Mouse (Mus musculus): ENCODE data around the gene Pmvk. TPM values are rescaled to one million over a fixed set of nuclear protein-coding genes. Genes with fewer than 3 reads are reported as not detected.
A peak's percentile ranks its signal among the peaks of the same experiment; 100 is the strongest.

Gene Pmvk
- polyA plus RNA-seq, 1 experiment from 2014 or later, result 127 TPM

DNA sequence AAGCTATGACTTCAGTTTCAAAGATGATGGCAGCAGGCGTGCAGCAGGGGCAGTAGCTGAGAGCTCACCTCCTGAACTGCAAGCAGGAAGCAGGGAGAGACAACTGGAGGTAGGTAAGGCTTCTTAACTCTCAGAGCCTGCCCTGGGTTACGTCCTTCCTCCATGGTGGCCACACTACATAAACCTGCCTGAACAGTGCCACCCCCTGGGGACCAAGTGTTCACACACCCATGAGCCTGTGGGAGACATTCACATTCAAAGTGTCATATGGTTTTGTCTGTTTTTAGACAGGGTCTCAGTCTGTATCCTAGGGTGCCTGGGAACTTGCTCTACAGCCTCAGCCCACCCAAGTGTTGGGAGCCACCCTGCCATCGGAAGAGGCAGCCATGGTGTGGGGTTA, 36.4 kb downstream of the Pmvk start:
- WGBS, result 93% methylated on average over 3 of the region's 3 CpGs
- no peak overlapping the region for H3K4me2 ChIP-seq
- no peaks in the 10 kb centered on the region for H3K9me3 ChIP-seq
- ATAC-seq (ENCODE audit: low FRiP score, low read depth), result no peak
- H3K36me3 ChIP-seq, result no peaks in the 10 kb centered on the region
- no peak overlapping the region for H3K27ac ChIP-seq (replicated peaks)
- no peak overlapping the region for H3K4me3 ChIP-seq
- no peak overlapping the region for H3K9ac ChIP-seq
- peaks cover 7% of the 10 kb centered on the region for H3K4me1 ChIP-seq (replicated peaks)
- 0 out of 2 replicates have a peak, but pooled peaks cover 4% of the 10 kb centered on the region for H3K27me3 ChIP-seq

DNA sequence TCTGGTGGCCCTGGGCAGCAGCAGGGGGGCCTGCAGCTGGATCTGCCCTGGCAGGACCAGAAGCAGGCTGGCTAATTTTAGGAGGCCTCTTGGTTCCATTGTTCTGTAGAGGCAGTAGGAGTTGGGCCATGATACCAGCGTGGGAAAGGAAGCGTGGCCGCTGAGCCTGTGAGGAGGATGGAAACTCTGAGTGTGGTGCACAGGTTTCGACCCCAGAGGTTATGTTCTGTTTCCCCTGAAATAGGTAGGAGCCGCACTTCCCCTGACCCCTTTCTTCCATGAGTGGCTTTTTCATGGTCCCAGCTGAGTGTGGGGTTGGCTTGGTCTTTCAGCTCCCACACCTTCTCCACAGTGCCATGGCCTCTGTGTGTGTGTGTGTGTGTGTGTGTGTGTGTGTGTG, 37.2 kb downstream of the Pmvk start:
- H3K36me3 ChIP-seq, result no peaks in the 10 kb centered on the region
- no peaks in the 10 kb centered on the region for H3K9me3 ChIP-seq
- no peak for ATAC-seq (ENCODE audit: low FRiP score, low read depth)
- 78% methylated on average over 5 of the region's 5 CpGs for WGBS
- peaks cover 7% of the 10 kb centered on the region for H3K4me1 ChIP-seq (replicated peaks)
- no peak overlapping the region for H3K4me3 ChIP-seq
- H3K9ac ChIP-seq, result no peak overlapping the region
- no peak overlapping the region for H3K4me2 ChIP-seq
- 0 out of 2 replicates have a peak, but pooled peaks cover 4% of the 10 kb centered on the region for H3K27me3 ChIP-seq
- no peak overlapping the region for H3K27ac ChIP-seq (replicated peaks)

- Histone ChIP-seq H3K4me1 (replicated peaks) (peaks cover 7% of the 10 kb centered on the region), H3K4me3 (no peak overlapping the region), H3K9me3 (no peaks in the 10 kb centered on the region), H3K4me2 (no peak overlapping the region), H3K9ac (no peak overlapping the region), H3K27ac (replicated peaks) (no peak overlapping the region; the same call in 1 of the 2 replicates), H3K36me3 (no peaks in the 10 kb centered on the region), H3K27me3 (0 out of 2 replicates have a peak, but pooled peaks cover 4% of the 10 kb centered on the region)
- 43% methylated on average over 8 of the region's 8 CpGs for WGBS
- ATAC-seq (ENCODE audit: low FRiP score, low read depth), result no peak
These were observed 38.4 kb downstream of the Pmvk start for GRCm38 (mm10) chr3:89492701-89493151.

DNA sequence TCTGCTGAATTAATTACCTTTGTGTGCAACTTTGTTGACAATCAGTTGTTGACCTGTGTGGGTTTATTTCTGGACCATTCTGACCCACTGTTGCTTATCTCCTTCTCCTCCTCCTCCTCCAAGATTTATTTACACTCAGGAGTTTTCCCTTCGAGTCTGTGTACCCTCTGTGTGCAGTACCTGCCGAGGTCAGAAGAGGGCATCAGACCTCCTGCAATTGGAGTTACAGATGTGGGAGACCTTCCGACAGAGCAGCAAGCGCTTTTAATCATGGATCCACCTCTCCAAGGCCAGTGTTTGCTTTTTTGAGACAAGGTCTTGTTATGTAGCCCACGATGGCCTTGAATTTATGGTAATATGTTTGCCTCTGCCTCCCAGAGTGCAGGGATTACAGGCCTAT, 40.3 kb downstream of the Pmvk start:
- H3K9me3 ChIP-seq, result no peaks in the 10 kb centered on the region
- H3K9ac ChIP-seq, result no peak overlapping the region
- no peak overlapping the region for H3K4me2 ChIP-seq
- no peak for ATAC-seq (ENCODE audit: low FRiP score, low read depth)
- 0 out of 2 replicates have a peak, but pooled peaks cover 2% of the 10 kb centered on the region for H3K27me3 ChIP-seq
- H3K4me3 ChIP-seq, result no peak overlapping the region
- no peak overlapping the region for H3K27ac ChIP-seq (replicated peaks)
- H3K36me3 ChIP-seq, result no peaks in the 10 kb centered on the region
- 93% methylated on average over 5 of the region's 5 CpGs for WGBS
- H3K4me1 ChIP-seq (replicated peaks), result peaks cover 7% of the 10 kb centered on the region

GRCm38 (mm10) chr3:89496366-89496765, 42.0 kb downstream of the Pmvk start:
- Histone ChIP-seq H3K27me3 (no peaks in the 10 kb centered on the region), H3K4me3 (no peak overlapping the region), H3K27ac (replicated peaks) (no peak overlapping the region), H3K36me3 (no peaks in the 10 kb centered on the region), H3K9ac (no peak overlapping the region), H3K9me3 (no peaks in the 10 kb centered on the region), H3K4me1 (replicated peaks) (peaks cover 7% of the 10 kb centered on the region), H3K4me2 (no peak overlapping the region)
- ATAC-seq (ENCODE audit: low FRiP score, low read depth), result no peak
- WGBS, result 77% methylated on average over 3 of the region's 3 CpGs

DNA sequence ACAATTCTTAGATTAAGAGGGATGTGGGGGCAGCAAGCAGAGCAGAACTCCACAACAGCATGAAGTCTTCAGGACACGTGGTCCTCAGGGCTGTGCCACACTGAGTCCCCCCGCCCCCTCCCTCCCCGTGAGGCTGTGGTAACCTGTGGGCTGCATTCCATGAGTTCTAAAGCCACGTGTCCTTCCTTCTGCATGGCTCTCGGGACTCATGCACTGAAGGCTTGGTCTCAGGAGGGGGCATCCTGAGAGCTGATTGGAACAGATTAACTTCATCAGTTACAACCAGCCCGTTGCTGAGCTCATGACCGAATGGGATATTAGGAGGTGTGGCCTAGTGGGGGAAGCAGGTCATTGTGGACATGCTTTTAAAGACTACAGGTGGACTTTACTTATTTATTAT, 45.4 kb downstream of the Pmvk start:
- no peak for ATAC-seq (ENCODE audit: low FRiP score, low read depth)
- H3K36me3 ChIP-seq, result no peaks in the 10 kb centered on the region
- WGBS, result 47% methylated on average over 7 of the region's 7 CpGs
- H3K9ac ChIP-seq, result no peak overlapping the region
- H3K4me3 ChIP-seq, result no peak overlapping the region
- no peaks in the 10 kb centered on the region for H3K27me3 ChIP-seq
- H3K27ac ChIP-seq (replicated peaks), result no peak overlapping the region
- H3K4me2 ChIP-seq, result no peak overlapping the region
- no peaks in the 10 kb centered on the region for H3K4me1 ChIP-seq (replicated peaks)
- H3K9me3 ChIP-seq, result no peaks in the 10 kb centered on the region

GRCm38 (mm10) chr3:89501486-89501885, 47.1 kb downstream of the Pmvk start:
- ATAC-seq (ENCODE audit: low FRiP score, low read depth), result no peak
- H3K4me2 ChIP-seq, result no peak overlapping the region
- H3K9ac ChIP-seq, result no peak overlapping the region
- H3K9me3 ChIP-seq, result no peaks in the 10 kb centered on the region
- H3K27ac ChIP-seq (replicated peaks), result no peak overlapping the region
- H3K27me3 ChIP-seq, result no peaks in the 10 kb centered on the region
- no peaks in the 10 kb centered on the region for H3K36me3 ChIP-seq
- H3K4me3 ChIP-seq, result no peak overlapping the region
- no peaks in the 10 kb centered on the region for H3K4me1 ChIP-seq (replicated peaks)

GRCm38 (mm10) chr3:89502551-89502950, 48.2 kb downstream of the Pmvk start:
- Histone ChIP-seq H3K4me2 (no peak overlapping the region), H3K27me3 (no peaks in the 10 kb centered on the region), H3K9me3 (no peaks in the 10 kb centered on the region), H3K4me3 (no peak overlapping the region), H3K27ac (replicated peaks) (no peak overlapping the region), H3K36me3 (no peaks in the 10 kb centered on the region), H3K9ac (no peak overlapping the region), H3K4me1 (replicated peaks) (no peaks in the 10 kb centered on the region)
- 90% methylated on average over 7 of the region's 7 CpGs for WGBS
- ATAC-seq (ENCODE audit: low FRiP score, low read depth), result no peak

- H3K36me3 ChIP-seq, result no peaks in the 10 kb centered on the region
- ATAC-seq (ENCODE audit: low FRiP score, low read depth), result no peak
- no peak overlapping the region for H3K4me2 ChIP-seq
- peaks cover 12% of the 10 kb centered on the region for H3K4me1 ChIP-seq (replicated peaks)
- H3K9me3 ChIP-seq, result no peaks in the 10 kb centered on the region
- H3K27ac ChIP-seq (replicated peaks), result no peak overlapping the region
- H3K27me3 ChIP-seq, result peaks cover 3% of the 10 kb centered on the region; the same call in 1 of the 2 replicates
- H3K9ac ChIP-seq, result no peak overlapping the region
- WGBS, result 44% methylated on average over 9 of the region's 9 CpGs
- no peak overlapping the region for H3K4me3 ChIP-seq
These were observed 53.7 kb downstream of the Pmvk start for GRCm38 (mm10) chr3:89508041-89508440.

DNA sequence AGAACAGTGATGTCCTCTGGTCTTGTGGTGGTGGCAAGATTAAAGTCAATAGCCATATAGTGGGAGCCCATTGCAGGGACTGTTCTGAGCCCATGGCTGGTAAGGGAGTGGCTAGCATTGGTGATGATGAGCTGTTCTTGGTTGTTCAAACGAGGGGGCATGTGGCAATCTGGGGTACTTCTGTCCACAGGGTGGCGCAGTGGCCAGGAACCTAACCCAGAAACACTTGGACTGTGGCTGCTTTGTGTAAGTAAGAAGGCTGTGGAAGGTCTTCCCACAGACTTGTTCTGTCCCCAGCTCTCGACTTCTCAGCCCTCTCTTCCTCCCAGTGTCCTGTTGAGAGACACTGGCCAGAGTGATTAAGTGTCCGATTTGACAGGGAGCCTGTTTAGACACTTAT, 56.6 kb downstream of the Pmvk start:
- peak overlapping the region; percentile 69 for H3K27ac ChIP-seq (replicated peaks)

GRCm38 (mm10) chr3:89511400-89511799, 57.1 kb downstream of the Pmvk start:
- peak; percentile 71 for ATAC-seq (ENCODE audit: low FRiP score, low read depth)
- Histone ChIP-seq H3K4me2 (peak overlapping the region; percentile 39), H3K36me3 (no peaks in the 10 kb centered on the region), H3K27ac (replicated peaks) (peak overlapping the region; percentile 69), H3K9me3 (no peaks in the 10 kb centered on the region), H3K4me1 (replicated peaks) (peaks cover 12% of the 10 kb centered on the region), H3K9ac (peak overlapping the region; percentile 32; the same call in 1 of the 2 replicates), H3K4me3 (no peak overlapping the region; the same call in 1 of the 2 replicates), H3K27me3 (peaks cover 3% of the 10 kb centered on the region; the same call in 1 of the 2 replicates)
- WGBS, result 17% methylated on average over 15 of the region's 15 CpGs

More for the DNA sequence above, 56.6 kb downstream of the Pmvk start:
- Histone ChIP-seq H3K27me3 (peaks cover 3% of the 10 kb centered on the region; the same call in 1 of the 2 replicates), H3K9ac (no peak overlapping the region), H3K9me3 (no peaks in the 10 kb centered on the region), H3K4me1 (replicated peaks) (peaks cover 12% of the 10 kb centered on the region), H3K36me3 (no peaks in the 10 kb centered on the region), H3K4me3 (no peak overlapping the region), H3K4me2 (peak overlapping the region; percentile 39)
- ATAC-seq (ENCODE audit: low FRiP score, low read depth), result peak; percentile 62; the same call in 1 of the 2 replicates
- WGBS, result 18% methylated on average over 4 of the region's 4 CpGs

DNA sequence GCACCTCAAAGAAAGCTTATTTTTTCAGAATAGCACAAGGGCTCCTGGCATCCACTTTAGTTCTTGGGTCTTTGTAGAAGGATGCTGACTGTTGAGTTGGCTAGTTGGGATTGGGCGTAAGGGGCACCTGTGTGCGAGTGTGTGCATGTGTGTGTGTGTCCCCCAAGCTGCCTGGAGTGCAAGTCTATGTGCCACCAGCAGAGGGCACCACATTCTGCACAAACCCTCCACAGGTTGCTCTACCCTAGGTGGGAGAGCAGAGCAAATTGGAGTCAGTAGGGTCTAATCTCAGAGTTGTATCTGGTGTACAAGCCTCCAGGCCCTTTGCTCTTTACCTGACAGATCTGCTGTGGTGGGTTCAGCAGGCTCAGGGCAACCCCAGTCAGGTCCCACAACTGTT, 57.9 kb downstream of the Pmvk start:
- Histone ChIP-seq H3K4me3 (no peak overlapping the region), H3K27me3 (peaks cover 3% of the 10 kb centered on the region; the same call in 1 of the 2 replicates), H3K4me2 (no peak overlapping the region), H3K36me3 (no peaks in the 10 kb centered on the region), H3K27ac (replicated peaks) (no peak overlapping the region), H3K9me3 (no peaks in the 10 kb centered on the region), H3K9ac (no peak overlapping the region), H3K4me1 (replicated peaks) (peaks cover 12% of the 10 kb centered on the region)
- 97% methylated on average over 2 of the region's 2 CpGs for WGBS
- ATAC-seq (ENCODE audit: low FRiP score, low read depth), result no peak

DNA sequence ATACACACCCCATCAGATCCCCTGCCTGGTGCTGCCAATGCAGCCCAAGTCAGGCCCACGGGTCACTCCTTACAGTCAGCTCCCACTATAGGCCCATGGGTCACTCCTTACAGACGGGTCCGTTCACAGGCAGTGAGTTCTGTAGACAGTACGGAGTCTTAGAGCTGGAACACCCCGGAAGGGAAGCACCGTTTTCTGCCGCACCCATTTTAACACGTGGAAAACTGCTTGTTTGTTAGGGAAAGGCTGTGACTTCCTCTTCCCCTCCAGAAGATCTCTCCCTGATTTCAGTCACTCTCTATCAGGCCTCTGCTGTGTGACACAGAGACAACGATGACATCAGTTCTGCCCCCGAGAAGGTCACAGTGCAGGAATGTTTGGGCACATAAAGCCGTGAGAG, 61.1 kb downstream of the Pmvk start:
- peaks cover 24% of the 10 kb centered on the region for H3K4me1 ChIP-seq (replicated peaks)
- H3K9ac ChIP-seq, result no peak overlapping the region
- no peaks in the 10 kb centered on the region for H3K9me3 ChIP-seq
- H3K36me3 ChIP-seq, result no peaks in the 10 kb centered on the region
- no peak overlapping the region for H3K27ac ChIP-seq (replicated peaks)
- H3K4me2 ChIP-seq, result no peak overlapping the region
- no peak overlapping the region for H3K4me3 ChIP-seq
- WGBS, result 71% methylated on average over 11 of the region's 11 CpGs
- H3K27me3 ChIP-seq, result no peaks in the 10 kb centered on the region
- ATAC-seq (ENCODE audit: low FRiP score, low read depth), result no peak
